Mouse (Mus musculus): ENCODE data around the gene Senp1. TPM values are rescaled to one million over a fixed set of nuclear protein-coding genes. Genes with fewer than 3 reads are reported as not detected.

Gene Senp1
- total and polyA plus RNA-seq, 3 experiments = 5.3 to 10.0 (median 9.8) TPM

DNA sequence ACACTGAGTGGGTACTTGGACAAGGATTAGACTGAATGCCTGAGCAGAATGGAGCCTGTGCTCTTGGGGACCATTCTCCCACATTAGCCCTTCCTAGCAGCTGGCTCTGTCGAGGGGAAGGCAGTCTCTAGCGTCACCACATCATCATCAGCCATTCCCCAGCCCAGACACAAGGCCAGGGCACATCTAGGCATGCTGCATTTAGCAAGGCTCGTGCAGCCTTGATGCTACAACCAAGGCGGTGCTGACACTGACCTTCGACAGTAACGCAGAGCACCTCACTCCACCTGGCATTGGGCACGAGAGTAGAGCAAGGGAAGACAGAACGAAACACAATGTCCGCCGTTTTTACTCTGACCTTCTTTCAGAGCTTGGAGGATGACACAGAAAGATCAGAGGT is 53.9 kb downstream of the Senp1 start:
- TF ChIP-seq CTCF (IDR thresholded peaks at IDR 0.05) = no peak
- no peak for TF ChIP-seq POLR2A (IDR thresholded peaks at IDR 0.05; ENCODE audit: insufficient read depth, low read depth, low read length)
- TF ChIP-seq EP300 (IDR thresholded peaks at IDR 0.05; ENCODE audit: insufficient read depth, low read depth, low read length) = no peak
- no peaks in the 10 kb centered on the region for H3K36me3 ChIP-seq (ENCODE audit: control insufficient read depth, insufficient read depth, low read length)
- intact Hi-C loops (cut with DNase I) = no loop called here

DNA sequence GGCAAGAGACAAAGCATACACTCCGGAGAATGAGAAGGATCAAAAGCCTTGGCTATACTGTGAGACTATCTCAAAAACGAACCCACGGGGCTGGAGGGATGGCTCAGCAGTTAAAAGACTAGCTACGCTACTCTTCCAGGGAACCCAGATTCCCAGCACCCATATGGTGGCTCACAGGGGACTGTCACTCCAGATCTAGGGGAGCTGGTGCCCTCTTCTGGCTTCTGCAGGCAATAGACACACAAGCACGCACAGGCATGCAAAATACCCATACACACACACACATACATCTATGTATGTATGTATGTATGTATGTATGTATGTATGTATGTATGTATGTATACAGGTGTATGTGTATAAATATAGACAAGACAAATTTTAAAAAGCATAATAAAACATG is 57.0 kb downstream of the Senp1 start:
- Histone ChIP-seq H3K36me3 (ENCODE audit: control insufficient read depth, insufficient read depth, low read length) (no peaks in the 10 kb centered on the region), H3K9ac (ENCODE audit: low read depth, low read length) (no peak overlapping the region), H3K27me3 (ENCODE audit: control insufficient read depth, insufficient read depth, low read length) (no peaks in the 10 kb centered on the region), H3K79me2 (replicated peaks; ENCODE audit: control insufficient read depth, insufficient read depth, low read length) (no peaks in the 10 kb centered on the region), H3K4me1 (ENCODE audit: control insufficient read depth, insufficient read depth, low read length) (no peaks in the 10 kb centered on the region), H3K4me3 (no peak overlapping the region), H3K27ac (no peak overlapping the region)
- WGBS = 92% methylated on average over 5 of the region's 5 CpGs
- TF ChIP-seq POLR2A (IDR thresholded peaks at IDR 0.05; ENCODE audit: insufficient read depth, low read depth, low read length) (no peak), EP300 (IDR thresholded peaks at IDR 0.05; ENCODE audit: insufficient read depth, low read depth, low read length) (no peak), CTCF (IDR thresholded peaks at IDR 0.05) (no peak)
- DNase-seq = no peak
- intact Hi-C loops (cut with DNase I) = no loop called here

More for the DNA sequence above, 53.9 kb downstream of the Senp1 start:
- Histone ChIP-seq H3K79me2 (replicated peaks; ENCODE audit: control insufficient read depth, insufficient read depth, low read length) (no peaks in the 10 kb centered on the region), H3K27me3 (ENCODE audit: control insufficient read depth, insufficient read depth, low read length) (no peaks in the 10 kb centered on the region), H3K4me1 (ENCODE audit: control insufficient read depth, insufficient read depth, low read length) (no peaks in the 10 kb centered on the region), H3K9ac (ENCODE audit: low read depth, low read length) (no peak overlapping the region), H3K27ac (no peak overlapping the region), H3K4me3 (no peak overlapping the region)
- DNase-seq = no peak
- 90% methylated on average over 10 of the region's 10 CpGs for WGBS

DNA sequence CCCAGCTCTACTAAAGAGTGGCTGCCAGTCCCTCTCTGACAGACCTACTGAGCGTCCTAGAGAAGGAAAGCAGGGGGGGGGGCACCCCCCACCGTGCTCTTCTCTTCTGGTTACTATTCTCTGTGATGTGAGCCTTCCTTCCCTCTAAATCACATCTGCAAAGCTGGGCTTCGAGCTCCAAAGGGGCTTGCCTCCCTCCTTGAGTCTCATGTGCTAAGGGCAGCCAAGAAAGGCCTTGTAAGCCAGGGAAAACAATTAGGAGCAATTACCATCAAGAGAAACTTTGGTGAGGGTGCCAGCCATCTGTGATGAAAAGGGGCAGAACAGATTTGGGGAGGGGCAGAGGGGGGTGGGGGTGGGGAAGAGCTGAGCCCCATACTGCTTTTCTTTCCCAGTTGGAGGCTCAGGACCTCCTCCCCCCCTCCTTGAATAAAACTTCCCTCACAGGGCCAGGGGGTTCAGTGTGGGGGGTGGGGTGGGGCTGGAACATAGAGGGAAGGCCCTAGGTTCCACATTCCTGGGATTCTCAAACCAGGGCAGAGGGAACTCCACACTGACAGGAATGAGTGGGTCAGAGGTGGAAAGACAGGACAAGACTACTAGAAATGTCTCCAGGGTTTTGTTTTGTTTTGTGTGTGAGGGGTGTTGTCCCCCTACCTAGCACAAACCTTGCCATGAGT is 58.3 kb downstream of the Senp1 start:
- DNase-seq = no peak
- 37% methylated on average over 3 of the region's 3 CpGs for WGBS
- intact Hi-C loops (cut with DNase I) = no loop called here
- H3K36me3 ChIP-seq (ENCODE audit: control insufficient read depth, insufficient read depth, low read length) = no peaks in the 10 kb centered on the region
- no peaks in the 10 kb centered on the region for H3K27me3 ChIP-seq (ENCODE audit: control insufficient read depth, insufficient read depth, low read length)
- no peak overlapping the region for H3K9ac ChIP-seq (ENCODE audit: low read depth, low read length)
- H3K4me1 ChIP-seq (ENCODE audit: control insufficient read depth, insufficient read depth, low read length) = no peaks in the 10 kb centered on the region
- H3K4me3 ChIP-seq = no peak overlapping the region
- H3K27ac ChIP-seq = no peak overlapping the region
- no peaks in the 10 kb centered on the region for H3K79me2 ChIP-seq (replicated peaks; ENCODE audit: control insufficient read depth, insufficient read depth, low read length)
- TF ChIP-seq EP300 (IDR thresholded peaks at IDR 0.05; ENCODE audit: insufficient read depth, low read depth, low read length) = no peak
- no peak for TF ChIP-seq POLR2A (IDR thresholded peaks at IDR 0.05; ENCODE audit: insufficient read depth, low read depth, low read length)
- TF ChIP-seq CTCF (IDR thresholded peaks at IDR 0.05) = no peak

DNA sequence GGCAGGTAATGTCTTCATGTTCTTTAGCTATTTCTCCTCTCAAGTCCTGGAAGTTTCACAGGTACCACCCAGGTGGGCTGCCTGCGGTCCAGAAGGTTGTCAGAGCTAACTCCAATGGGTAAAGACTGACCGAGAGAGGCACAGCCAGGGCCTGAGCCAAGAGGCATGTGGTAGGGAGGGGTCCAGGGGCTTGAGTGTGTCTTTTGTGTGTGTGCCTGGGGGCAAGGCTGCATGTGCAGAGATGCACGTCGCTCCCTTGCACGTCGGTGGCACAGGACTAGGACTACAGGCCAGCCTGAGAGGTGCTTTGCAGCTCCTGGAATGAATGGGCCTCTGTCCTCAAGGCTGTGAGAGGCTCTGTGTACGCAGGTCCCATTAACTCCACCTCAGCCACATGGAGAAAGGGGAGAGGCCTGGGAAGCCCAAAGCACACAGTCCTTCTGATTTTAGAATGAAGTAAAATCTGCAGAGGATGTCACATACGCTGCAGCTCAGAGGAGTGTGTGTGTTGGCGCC is 60.3 kb downstream of the Senp1 start:
- Histone ChIP-seq H3K4me1 (ENCODE audit: control insufficient read depth, insufficient read depth, low read length) (no peaks in the 10 kb centered on the region), H3K4me3 (no peak overlapping the region), H3K36me3 (ENCODE audit: control insufficient read depth, insufficient read depth, low read length) (no peaks in the 10 kb centered on the region), H3K9ac (ENCODE audit: low read depth, low read length) (no peak overlapping the region), H3K27me3 (ENCODE audit: control insufficient read depth, insufficient read depth, low read length) (no peaks in the 10 kb centered on the region), H3K27ac (no peak overlapping the region), H3K79me2 (replicated peaks; ENCODE audit: control insufficient read depth, insufficient read depth, low read length) (no peaks in the 10 kb centered on the region)
- no peak for DNase-seq
- intact Hi-C loops (cut with DNase I) = no loop called here
- 90% methylated on average over 9 of the region's 9 CpGs for WGBS
- TF ChIP-seq POLR2A (IDR thresholded peaks at IDR 0.05; ENCODE audit: insufficient read depth, low read depth, low read length) = no peak
- TF ChIP-seq CTCF (IDR thresholded peaks at IDR 0.05) = no peak
- TF ChIP-seq EP300 (IDR thresholded peaks at IDR 0.05; ENCODE audit: insufficient read depth, low read depth, low read length) = no peak

DNA sequence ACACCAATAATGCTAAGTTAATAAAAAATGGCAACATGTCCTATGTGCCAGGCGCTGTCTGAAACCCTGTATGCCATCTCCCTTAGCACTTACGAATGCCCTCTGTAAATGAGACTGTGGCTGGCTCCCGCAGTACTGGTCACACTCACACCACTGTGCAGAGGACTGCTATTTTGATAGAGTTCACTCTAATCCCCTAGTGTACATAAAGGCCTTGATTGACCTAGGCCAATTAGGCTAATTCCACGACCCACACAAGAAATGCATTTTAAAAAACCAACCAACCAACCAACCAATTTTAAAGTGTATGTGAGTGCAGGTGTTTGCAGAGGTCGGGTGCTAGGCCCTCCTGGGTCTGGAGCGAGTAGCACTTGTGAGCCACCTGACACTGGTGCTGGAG is 63.7 kb downstream of the Senp1 start:
- Histone ChIP-seq H3K36me3 (ENCODE audit: control insufficient read depth, insufficient read depth, low read length) (no peaks in the 10 kb centered on the region), H3K27me3 (ENCODE audit: control insufficient read depth, insufficient read depth, low read length) (no peaks in the 10 kb centered on the region), H3K79me2 (replicated peaks; ENCODE audit: control insufficient read depth, insufficient read depth, low read length) (no peaks in the 10 kb centered on the region), H3K27ac (no peak overlapping the region), H3K9ac (ENCODE audit: low read depth, low read length) (no peak overlapping the region), H3K4me3 (no peak overlapping the region), H3K4me1 (ENCODE audit: control insufficient read depth, insufficient read depth, low read length) (no peaks in the 10 kb centered on the region)
- no peak for DNase-seq
- intact Hi-C loops (cut with DNase I) = no loop called here
- TF ChIP-seq CTCF (IDR thresholded peaks at IDR 0.05) (no peak), EP300 (IDR thresholded peaks at IDR 0.05; ENCODE audit: insufficient read depth, low read depth, low read length) (no peak), POLR2A (IDR thresholded peaks at IDR 0.05; ENCODE audit: insufficient read depth, low read depth, low read length) (no peak)
- 89% methylated on average over 6 of the region's 6 CpGs for WGBS

Measured in heart, adult 2 months (tissue).